ENCODE assay signal across 13 mouse cellular contexts in genomic region chr12:116600054-116600453, GRCm38 (mm10).
A peak's percentile ranks its signal among the peaks of the same experiment; 100 is the strongest.
DNase-seq lines count a peak whose midpoint lies in the region; ATAC-seq and TF ChIP-seq lines count a peak whose summit lies in the region.
"Had no signal": no experiment of that assay in that cellular context is flagged by ENCODE, and none has a peak within 500 bp of the region (broad histone marks: within the 10 kb centered on the region; RNA-seq: fewer than 3 reads in every experiment).

No protein-coding gene starts in this region.

- TF ChIP-seq CTCF in brain, embryonic 14.5 days (IDR thresholded peaks at IDR 0.05; ENCODE audit: borderline replicate concordance, extremely low read depth, insufficient read depth, insufficient read length) = no peak
- TF ChIP-seq CTCF in lung, adult 2 months (IDR thresholded peaks at IDR 0.05; ENCODE audit: insufficient read depth, low read length) = no peak

- no peaks in the 10 kb centered on the region for H3K27me3 ChIP-seq in forebrain, embryonic 14.5 days (replicated peaks; ENCODE audit: control insufficient read depth, insufficient read depth, low read length)
- H3K27me3 ChIP-seq in hindbrain, embryonic 15.5 days = no peaks in the 10 kb centered on the region
- no peaks in the 10 kb centered on the region for H3K27me3 ChIP-seq in midbrain, embryonic 16.5 days (ENCODE audit: control insufficient read depth, insufficient read depth, low read depth, low read length)
- H3K27me3 ChIP-seq: embryonic facial prominence, embryonic 15.5 days had no signal

- DNase-seq in brain, embryonic 14.5 days (ENCODE audit: low read depth) = peak; percentile 48
- DNase-seq in forebrain, embryonic 14.5 days (ENCODE audit: low spot score) = no peak
- no peak for DNase-seq in adrenal gland, postnatal 14 days
- DNase-seq in lung, adult 2 months = no peak
- DNase-seq in gastrocnemius, postnatal 36 days = no peak
- DNase-seq: adrenal gland, adult 2 months; cerebellum, adult 18-20 months; kidney, adult 8-10 months; kidney, postnatal 4 days; thymus, adult 18-20 months had no signal

- peaks cover 12% of the 10 kb centered on the region for H3K4me1 ChIP-seq in forebrain, embryonic 14.5 days (ENCODE audit: control insufficient read depth, insufficient read depth, low read length)
- H3K4me1 ChIP-seq in hindbrain, embryonic 15.5 days (replicated peaks) = peaks cover 39% of the 10 kb centered on the region
- H3K4me1 ChIP-seq in midbrain, embryonic 16.5 days (ENCODE audit: control insufficient read depth, insufficient read depth, low read length) = peaks cover 34% of the 10 kb centered on the region
- no peaks in the 10 kb centered on the region for H3K4me1 ChIP-seq in lung, adult 2 months (ENCODE audit: control insufficient read depth, insufficient read depth, low read length)
- H3K4me1 ChIP-seq: embryonic facial prominence, embryonic 15.5 days had no signal

- ATAC-seq in forebrain, embryonic 14.5 days = peak; percentile 61
- peak; percentile 54; the same call in 1 of the 2 replicates for ATAC-seq in hindbrain, embryonic 15.5 days (ENCODE audit: low FRiP score, low read depth)
- ATAC-seq in midbrain, embryonic 16.5 days = peak; percentile 67

- H3K27ac ChIP-seq in forebrain, embryonic 14.5 days (ENCODE audit: low read depth, low read length) = peak overlapping the region; percentile 52
- H3K27ac ChIP-seq in hindbrain, embryonic 15.5 days (replicated peaks) = peak overlapping the region; percentile 81
- peak overlapping the region; percentile 86 for H3K27ac ChIP-seq in midbrain, embryonic 16.5 days (ENCODE audit: low read length)
- H3K27ac ChIP-seq: embryonic facial prominence, embryonic 15.5 days had no signal

- H3K9ac ChIP-seq in forebrain, embryonic 14.5 days (ENCODE audit: low read length) = no peak overlapping the region
- H3K9ac ChIP-seq in hindbrain, embryonic 15.5 days = no peak overlapping the region
- H3K9ac ChIP-seq in midbrain, embryonic 16.5 days (ENCODE audit: low read depth, low read length) = no peak overlapping the region
- H3K9ac ChIP-seq: embryonic facial prominence, embryonic 15.5 days had no signal

- no peak overlapping the region for H3K4me3 ChIP-seq in forebrain, embryonic 14.5 days (ENCODE audit: low read depth, low read length)
- H3K4me3 ChIP-seq in hindbrain, embryonic 15.5 days = no peak overlapping the region
- H3K4me3 ChIP-seq in midbrain, embryonic 16.5 days (ENCODE audit: low read depth, low read length) = no peak overlapping the region
- H3K4me3 ChIP-seq in lung, adult 2 months (replicated peaks; ENCODE audit: extremely low read depth, low read depth, low read length) = no peak overlapping the region
- H3K4me3 ChIP-seq: embryonic facial prominence, embryonic 15.5 days had no signal

- intact Hi-C loops in gastrocnemius, postnatal 36 days (cut with DNase I) = no loop called here

- no peak for TF ChIP-seq POLR2A in brain, embryonic 14.5 days (IDR thresholded peaks at IDR 0.05; ENCODE audit: borderline replicate concordance, extremely low read depth, insufficient read depth, insufficient read length, poor library complexity, severe bottlenecking)
- TF ChIP-seq POLR2A in lung, adult 2 months (IDR thresholded peaks at IDR 0.05; ENCODE audit: borderline replicate concordance, extremely low read depth, low read depth, low read length) = no peak

- H3K36me3 ChIP-seq in forebrain, embryonic 14.5 days (ENCODE audit: control insufficient read depth, insufficient read depth, low read length) = no peaks in the 10 kb centered on the region
- H3K36me3 ChIP-seq in hindbrain, embryonic 15.5 days = no peaks in the 10 kb centered on the region
- H3K36me3 ChIP-seq in midbrain, embryonic 16.5 days (ENCODE audit: control insufficient read depth, insufficient read depth, low read length) = no peaks in the 10 kb centered on the region
- H3K36me3 ChIP-seq: embryonic facial prominence, embryonic 15.5 days had no signal

- 65% methylated on average over 6 of the region's 6 CpGs for WGBS in forebrain, embryonic 14.5 days
- 21% methylated on average over 6 of the region's 6 CpGs for WGBS in hindbrain, embryonic 15.5 days
- 30% methylated on average over 6 of the region's 6 CpGs for WGBS in midbrain, embryonic 16.5 days
- 73% methylated on average over 6 of the region's 6 CpGs for WGBS in lung, adult 2 months

- no peaks in the 10 kb centered on the region for H3K9me3 ChIP-seq in forebrain, embryonic 14.5 days (replicated peaks; ENCODE audit: control insufficient read depth, low read length)
- H3K9me3 ChIP-seq in hindbrain, embryonic 15.5 days = no peaks in the 10 kb centered on the region
- H3K9me3 ChIP-seq in midbrain, embryonic 16.5 days (replicated peaks; ENCODE audit: control insufficient read depth, low read length, poor library complexity, severe bottlenecking) = no peaks in the 10 kb centered on the region
- H3K9me3 ChIP-seq: embryonic facial prominence, embryonic 15.5 days had no signal

- no peak overlapping the region for H3K4me2 ChIP-seq in forebrain, embryonic 14.5 days (ENCODE audit: low read length)
- H3K4me2 ChIP-seq in hindbrain, embryonic 15.5 days = 0 out of 2 replicates have a peak overlapping the region, but pooled peaks have one; percentile 4
- H3K4me2 ChIP-seq in midbrain, embryonic 16.5 days (ENCODE audit: low read length) = peak overlapping the region; percentile 20; the same call in 1 of the 2 replicates
- H3K4me2 ChIP-seq: embryonic facial prominence, embryonic 15.5 days had no signal
